29 mouse cellular contexts compared by ENCODE assay signal in genomic region chrX:102024976-102025375, GRCm38 (mm10). TPM values are rescaled to one million over a fixed set of nuclear protein-coding genes. Genes with fewer than 3 reads are reported as not detected.
DNase-seq lines count a peak whose midpoint lies in the region; ATAC-seq and TF ChIP-seq lines count a peak whose summit lies in the region.
"Had no signal": no experiment of that assay in that cellular context is flagged by ENCODE, and none has a peak within 500 bp of the region (broad histone marks: within the 10 kb centered on the region; RNA-seq: fewer than 3 reads in every experiment).

No protein-coding gene starts in this region.

- no peak for ATAC-seq in kidney, embryonic 15.5 days (replicated peaks; ENCODE audit: low FRiP score)
- ATAC-seq: activated CD4-positive, CD25-positive, alpha-beta regulatory T cell, adult 4 months; CD4-positive, CD25-positive, alpha-beta regulatory T cell, adult 4 months; forebrain, embryonic 14.5 days; Patski had no signal

- peak; percentile 54 for DNase-seq in heart, adult 11 months
- no peak for DNase-seq in heart, postnatal 14 days
- peak; percentile 59 for DNase-seq in kidney, adult 2 months
- DNase-seq in kidney, postnatal 14 days: no peak
- peak; percentile 14 to 18 for DNase-seq in kidney, postnatal 36 days
- DNase-seq: adrenal gland, adult 8-10 months; adrenal gland, postnatal 14 days; adrenal gland, postnatal 36 days; B cell, adult 2 months; cerebellum, adult 11 months; cerebellum, adult 18-20 months; cerebellum, adult 8-10 months; cerebellum, adult 9-11 months; cerebellum, postnatal 14 days; cerebellum, postnatal 36 days; embryo, embryonic 11 days had no signal

- no peaks in the 10 kb centered on the region for H3K36me3 ChIP-seq in kidney, adult 2 months (ENCODE audit: control insufficient read depth, insufficient read depth, low read length)
- no peaks in the 10 kb centered on the region for H3K36me3 ChIP-seq in kidney, embryonic 15.5 days
- H3K36me3 ChIP-seq: embryonic facial prominence, embryonic 13.5 days; embryonic facial prominence, embryonic 15.5 days; forebrain, embryonic 10.5 days; forebrain, embryonic 12.5 days; G1E had no signal

- H3K27ac ChIP-seq in kidney, adult 2 months (ENCODE audit: insufficient read depth, low read depth, low read length): no peak overlapping the region
- H3K27ac ChIP-seq in kidney, embryonic 15.5 days: no peak overlapping the region
- 0 out of 2 replicates have a peak overlapping the region, but pooled peaks have one; percentile 14 for H3K27ac ChIP-seq in bone marrow macrophage, adult 2 months (ENCODE audit: insufficient read depth, low read depth, low read length)
- H3K27ac ChIP-seq: embryonic facial prominence, embryonic 13.5 days; embryonic facial prominence, embryonic 15.5 days; forebrain, embryonic 10.5 days; forebrain, embryonic 12.5 days had no signal

- no peak for TF ChIP-seq CTCF in kidney, adult 2 months (conservative IDR thresholded peaks at IDR 0.05; ENCODE audit: insufficient read depth, insufficient read length, low read depth, low read length)
- TF ChIP-seq CTCF in bone marrow macrophage, adult 2 months (IDR thresholded peaks at IDR 0.05; ENCODE audit: low read depth, low read length): no peak

- no peak for TF ChIP-seq POLR2A in kidney, adult 2 months (IDR thresholded peaks at IDR 0.05; ENCODE audit: low read depth, low read length)
- TF ChIP-seq POLR2A in bone marrow macrophage, adult 2 months (IDR thresholded peaks at IDR 0.05; ENCODE audit: borderline replicate concordance, low read depth, low read length): no peak

- no peaks in the 10 kb centered on the region for H3K27me3 ChIP-seq in kidney, adult 2 months (replicated peaks; ENCODE audit: control insufficient read depth, insufficient read depth, low read length)
- peaks cover 50% of the 10 kb centered on the region for H3K27me3 ChIP-seq in kidney, embryonic 15.5 days
- H3K27me3 ChIP-seq: CH12.LX had no signal

- no peaks in the 10 kb centered on the region for H3K9me3 ChIP-seq in kidney, embryonic 15.5 days (replicated peaks)
- H3K9me3 ChIP-seq: embryonic facial prominence, embryonic 13.5 days; embryonic facial prominence, embryonic 15.5 days; forebrain, embryonic 10.5 days; forebrain, embryonic 12.5 days; G1E had no signal

- no peaks in the 10 kb centered on the region for H3K4me1 ChIP-seq in kidney, adult 2 months (ENCODE audit: control insufficient read depth, insufficient read depth, low read length)
- 0 out of 2 replicates have a peak, but pooled peaks cover 4% of the 10 kb centered on the region for H3K4me1 ChIP-seq in kidney, embryonic 15.5 days
- H3K4me1 ChIP-seq in bone marrow macrophage, adult 2 months (ENCODE audit: control insufficient read depth, insufficient read depth, low read length): peaks cover 15% of the 10 kb centered on the region
- H3K4me1 ChIP-seq: embryonic facial prominence, embryonic 13.5 days; embryonic facial prominence, embryonic 15.5 days; forebrain, embryonic 12.5 days had no signal

- H3K9ac ChIP-seq in kidney, embryonic 15.5 days: no peak overlapping the region
- H3K9ac ChIP-seq: embryonic facial prominence, embryonic 13.5 days; embryonic facial prominence, embryonic 15.5 days; forebrain, embryonic 12.5 days had no signal

- intact Hi-C loops in heart, postnatal 14 days (cut with DNase I): no loop called here

- 14% methylated on average over 3 of the region's 3 CpGs for WGBS in kidney, adult 2 months
- 46% methylated on average over 3 of the region's 3 CpGs for WGBS in kidney, embryonic 15.5 days

- H3K4me3 ChIP-seq in kidney, adult 2 months (ENCODE audit: insufficient read depth, low read depth, low read length): no peak overlapping the region
- no peak overlapping the region for H3K4me3 ChIP-seq in kidney, embryonic 15.5 days (replicated peaks)
- no peak overlapping the region for H3K4me3 ChIP-seq in bone marrow macrophage, adult 2 months (ENCODE audit: insufficient read depth, low read length)
- H3K4me3 ChIP-seq: embryonic facial prominence, embryonic 13.5 days; embryonic facial prominence, embryonic 15.5 days; erythroblast, embryonic 14.5 days; forebrain, embryonic 10.5 days; forebrain, embryonic 12.5 days had no signal

- no peak overlapping the region for H3K4me2 ChIP-seq in kidney, embryonic 15.5 days
- H3K4me2 ChIP-seq: embryonic facial prominence, embryonic 13.5 days; embryonic facial prominence, embryonic 15.5 days; forebrain, embryonic 12.5 days had no signal

RNA-seq across cellular contexts. Expression of gene Rtl5, which starts 46.1 kb away (rescaled TPM):
- 1 to 10 TPM; 1.6 to 2.7 TPM for total RNA-seq in heart, postnatal 14 days (2021)
- 9.7 and 11.9 TPM in 2 replicates for polyA plus RNA-seq in kidney, adult 2 months (2012; rRNA removed)
- 2.5 and 2.8 TPM in 2 replicates for polyA plus RNA-seq in kidney, embryonic 15.5 days (2015; fragmentation: Nextera tagmentation; extraction: Ambion mirVana)
- polyA plus RNA-seq in bone marrow macrophage, adult 2 months (2012; ENCODE audit: insufficient read depth, insufficient read length, missing spikeins): 26.5 and 27.0 TPM in 2 replicates
- polyA plus RNA-seq: G1E had no signal

Comparison
In these comparisons a context has a peak if more than half of its experiments do, and no peak if none do; other contexts are left out.
1. DNase-seq: peak in heart, adult 11 months (single experiment), kidney, adult 2 months (single experiment) and kidney, postnatal 36 days (2 of 2); none in heart, postnatal 14 days (0 of 2) and kidney, postnatal 14 days (single experiment).